Mouse (Mus musculus) heart, adult 2 months (tissue): ENCODE measurements around the gene Vkorc1. TPM values are rescaled to one million over a fixed set of nuclear protein-coding genes. Genes with fewer than 3 reads are reported as not detected.
"Not testable (repeated sequence)": the region's sequence is repeated elsewhere in the genome, so short reads cannot be mapped to it uniquely, and the experiment has no call there.

Source experiments
- DNase-seq, 2 experiments: peaks; one replicate each; pipeline ENCODE4 v3.0.0; 2021
- H3K27ac ChIP-seq: fragments of 200-600 bp; 2 replicates; pipeline ENCODE4 v1.8.1; 2022
- H3K27me3 ChIP-seq: fragments of 200-500 bp; 2 replicates; pipeline ENCODE4 v1.6.1; 2012; ENCODE audit warnings: mild to moderate bottlenecking, low read length, inconsistent platforms, mixed read lengths; ENCODE audit not compliant: control insufficient read depth, insufficient read depth
- H3K36me3 ChIP-seq: fragments of 200-500 bp; 2 replicates; pipeline ENCODE4 v1.6.1; 2012; ENCODE audit warnings: low read length, inconsistent platforms; ENCODE audit not compliant: control insufficient read depth, insufficient read depth
- H3K4me1 ChIP-seq: fragments of 200-500 bp; 2 replicates; pipeline ENCODE4 v1.6.1; 2011; ENCODE audit warnings: low read length; ENCODE audit not compliant: control insufficient read depth, insufficient read depth
- H3K4me3 ChIP-seq: fragments of 200-600 bp; 2 replicates; pipeline ENCODE4 v1.8.1; 2022
- H3K79me2 ChIP-seq: fragments of 200-500 bp; replicated peaks from 2 replicates; pipeline ENCODE4 v1.6.1; 2012; ENCODE audit warnings: mild to moderate bottlenecking, inconsistent platforms, low read length, moderate library complexity, mixed read lengths; ENCODE audit not compliant: control insufficient read depth, insufficient read depth
- H3K9ac ChIP-seq: fragments of 200-500 bp; 2 replicates; pipeline ENCODE4 v1.6.1; 2012; ENCODE audit warnings: low read depth, mild to moderate bottlenecking, control low read depth, inconsistent platforms, low read length, mixed read lengths
- CTCF ChIP-seq: fragments of 200-600 bp; IDR thresholded peaks from 2 replicates; pipeline ENCODE4 v1.8.1; 2022; ENCODE audit warnings: antibody characterized with exemption, mild to moderate bottlenecking, moderate library complexity
- EP300 ChIP-seq: fragments of 200-500 bp; IDR thresholded peaks from 2 replicates; pipeline ENCODE4 v1.6.1; 2011; ENCODE audit warnings: low read depth, low read length, control low read depth; ENCODE audit not compliant: insufficient read depth
- POLR2A ChIP-seq: fragments of 200-500 bp; IDR thresholded peaks from 2 replicates; pipeline ENCODE4 v1.6.1; 2011; ENCODE audit warnings: mild to moderate bottlenecking, low read depth, low read length, control low read depth; ENCODE audit not compliant: insufficient read depth
- WGBS: fragments of 180-500 bp; shearing (Covaris S2); methylation state at CpG from one replicate; pipeline ENCODE4 v1.1.7; 2018; 5-methylcytosine and 5-hydroxymethylcytosine counted together
- intact Hi-C: fragments of 180-260 bp; cut with DNase I; formaldehyde crosslinking; loops from one replicate; pipeline ENCODE4 v1.15.1; 2025
- long read RNA-seq: library from polyadenylated mRNA; stranded (forward); transcript quantifications from one replicate; pipeline ENCODE4 v2.0.0, GENCODE M21; 2021
- polyA plus RNA-seq: library from polyadenylated mRNA; depleted of rRNA; stranded (reverse); fragments of >200 nt; gene quantifications from 2 replicates; pipeline ENCODE4 v1.2.3, GENCODE M21; 2012; rRNA removed
- total RNA-seq, 2 experiments: library from RNA; stranded (reverse); gene quantifications; 2 replicates each; pipeline ENCODE4 v1.2.3; 2021

Vkorc1 gene
- total RNA-seq (10 to 100 TPM; 16.2 to 17.7 TPM), polyA plus RNA-seq (59.2 and 90.0 TPM in 2 replicates)
- long read RNA-seq, transcript Vkorc1-201 (3 exons, 748 nt): major isoform, 12 of 13 reads
- long read RNA-seq, partial matches to known transcripts: 0 of 13 reads
- long read RNA-seq, other reads (novel, unspliced or antisense): 1 of 13 reads

GRCm38 (mm10) chr7:127895442-127895841, at the start of gene Vkorc1, which contains the start of gene Gm21974:
TSS of gene Vkorc1 (minus strand) at chr7:127895617.
TSS of gene Gm21974 (minus strand) at chr7:127895454.
- H3K4me3 ChIP-seq: peak within 1 kb of the TSS; percentile 72
- intact Hi-C loops: no loop called here

DNA sequence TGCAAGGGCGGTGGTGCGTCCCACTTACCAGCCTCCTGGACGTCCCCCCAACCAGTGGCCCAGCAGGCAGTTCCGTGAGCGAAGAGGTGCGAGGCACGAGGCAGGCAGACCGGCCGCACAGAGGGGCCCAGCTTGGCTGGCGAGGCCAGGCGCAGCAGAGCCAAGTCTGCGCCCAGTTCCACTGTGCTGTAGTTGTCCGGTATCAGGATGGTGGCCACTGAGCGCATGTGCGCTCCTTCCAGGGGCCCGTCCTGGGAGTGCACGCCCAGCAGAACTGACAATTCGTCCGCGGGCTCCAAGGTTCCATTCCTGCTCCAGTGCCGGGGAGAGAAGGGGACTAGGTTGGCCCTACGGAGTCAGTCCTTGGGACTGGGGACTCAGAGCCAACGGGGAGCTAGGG, 49.2 kb upstream of the Vkorc1 start:
- no peaks in the 10 kb centered on the region for H3K79me2 ChIP-seq
- H3K27ac ChIP-seq: no peak overlapping the region
- H3K9ac ChIP-seq: peak overlapping the region; percentile 42; the same call in 1 of the 2 replicates
- DNase-seq: peak in 1 of 2 experiments; percentile 39
- H3K4me1 ChIP-seq: no peaks in the 10 kb centered on the region
- H3K36me3 ChIP-seq: no peaks in the 10 kb centered on the region
- intact Hi-C loops: no loop called here
- no peak for TF ChIP-seq POLR2A
- TF ChIP-seq CTCF: peak; percentile 16; the same call in 1 of the 2 replicates
- TF ChIP-seq EP300: no peak
- no peaks in the 10 kb centered on the region; the same call in 1 of the 2 replicates for H3K27me3 ChIP-seq
- WGBS: 9% methylated on average over 23 of the region's 23 CpGs
- H3K4me3 ChIP-seq: no peak overlapping the region

More at GRCm38 (mm10) chr7:127895442-127895841, at the start of gene Vkorc1, which contains the start of gene Gm21974:
- Histone ChIP-seq H3K4me1 (peaks cover 2% of the 10 kb centered on the region), H3K27ac (peak within 1 kb of the TSS; percentile 75), H3K9ac (peak within 1 kb of the TSS; percentile 59), H3K36me3 (no peaks in the 10 kb centered on the region), H3K79me2 (no peaks in the 10 kb centered on the region), H3K27me3 (no peaks in the 10 kb centered on the region)
- DNase-seq: peak; percentile 95 to 97
- under 1% methylated on average over 26 of the region's 26 CpGs for WGBS
- TF ChIP-seq CTCF: peak; percentile 61
- peak; percentile 82 for TF ChIP-seq POLR2A
- TF ChIP-seq EP300: peak; percentile 81

DNA sequence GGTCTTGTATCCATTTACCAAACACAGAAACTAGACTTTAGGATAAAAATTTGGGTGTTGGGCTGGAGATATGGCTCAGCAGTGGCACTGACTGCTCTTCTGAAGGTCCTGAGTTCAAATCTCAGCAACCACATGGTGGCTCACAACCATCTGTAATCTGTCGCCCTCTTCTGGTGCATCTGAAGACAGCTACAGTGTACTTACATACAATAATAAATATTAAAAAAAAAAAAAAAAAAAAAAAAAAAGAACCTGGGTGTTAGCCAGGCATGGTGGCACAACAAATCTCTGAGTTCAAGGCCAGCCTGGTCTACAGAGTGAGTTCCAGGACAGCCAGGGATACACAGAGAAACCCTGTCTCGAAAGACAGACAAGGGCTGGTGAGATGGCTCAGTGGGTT, 46.7 kb upstream of the Vkorc1 start:
- H3K9ac ChIP-seq, H3K79me2 ChIP-seq, DNase-seq, intact Hi-C loops, H3K4me1 ChIP-seq, H3K36me3 ChIP-seq, H3K27me3 ChIP-seq, H3K27ac ChIP-seq, H3K4me3 ChIP-seq: not testable (repeated sequence)
- WGBS: 54% methylated on average over 2 of the region's 2 CpGs
- peak; percentile 33 for TF ChIP-seq CTCF

DNA sequence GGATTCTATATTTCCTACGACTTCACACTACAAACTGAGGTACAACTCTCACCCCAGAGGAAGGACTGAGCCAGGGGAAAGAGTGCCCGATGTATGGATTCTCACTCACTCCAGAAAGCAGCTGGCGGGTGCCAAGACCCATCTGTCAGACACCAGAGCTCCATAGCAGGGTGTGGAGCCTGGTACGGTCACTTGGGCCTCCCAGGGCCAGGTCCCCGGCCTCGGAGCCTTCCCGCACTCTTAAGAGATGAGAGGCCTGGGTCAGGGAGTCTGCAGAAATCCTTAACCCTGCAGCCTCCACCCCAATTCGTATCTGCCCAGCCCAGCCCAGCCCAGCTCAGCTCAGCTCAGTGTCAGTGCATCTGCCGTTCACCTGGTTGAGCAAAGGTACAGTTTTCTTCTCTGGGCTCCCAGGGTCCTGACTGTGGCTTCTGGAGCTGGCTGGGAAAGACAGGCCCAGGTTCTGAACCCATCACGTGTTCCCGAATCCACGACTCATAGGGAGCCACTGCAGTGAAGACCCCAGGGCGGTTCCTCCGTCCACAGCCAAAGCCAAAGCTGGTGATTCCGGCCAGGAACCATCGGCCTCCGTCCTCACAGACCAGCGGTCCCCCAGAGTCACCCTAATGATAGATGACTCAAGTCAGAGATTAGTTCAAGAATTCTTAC, 40.9 kb upstream of the Vkorc1 start:
- Histone ChIP-seq H3K27me3 (no peaks in the 10 kb centered on the region), H3K4me3 (peak overlapping the region; percentile 85), H3K27ac (peak overlapping the region; percentile 71; the same call in 1 of the 2 replicates), H3K79me2 (no peaks in the 10 kb centered on the region), H3K36me3 (no peaks in the 10 kb centered on the region), H3K9ac (peak overlapping the region; percentile 92), H3K4me1 (no peaks in the 10 kb centered on the region; the same call in 1 of the 2 replicates)
- 59% methylated on average over 18 of the region's 18 CpGs for WGBS
- no peak for DNase-seq
- intact Hi-C loops: no loop called here
- no peak for TF ChIP-seq POLR2A
- TF ChIP-seq CTCF: no peak
- TF ChIP-seq EP300: no peak

- no peak for DNase-seq
- Histone ChIP-seq H3K27me3 (no peaks in the 10 kb centered on the region), H3K36me3 (no peaks in the 10 kb centered on the region), H3K4me1 (no peaks in the 10 kb centered on the region; the same call in 1 of the 2 replicates), H3K27ac (peak overlapping the region; percentile 71), H3K9ac (peak overlapping the region; percentile 92), H3K4me3 (peak overlapping the region; percentile 85), H3K79me2 (no peaks in the 10 kb centered on the region)
- intact Hi-C loops: loop anchor here (1.0 to 2.0 kb wide), 2 partner anchors 31 to 135 kb away; partner anchors contain the start of gene Hsd3b7
- WGBS: under 1% methylated on average over 38 of the region's 38 CpGs
- TF ChIP-seq EP300 (no peak), POLR2A (no peak), CTCF (no peak)
These were observed 40.3 kb upstream of the Vkorc1 start for GRCm38 (mm10) chr7:127935748-127936159.
